Mouse (Mus musculus): ENCODE data around the gene Nnmt.
A peak's percentile ranks its signal among the peaks of the same experiment; 100 is the strongest.

Nnmt gene

DNA sequence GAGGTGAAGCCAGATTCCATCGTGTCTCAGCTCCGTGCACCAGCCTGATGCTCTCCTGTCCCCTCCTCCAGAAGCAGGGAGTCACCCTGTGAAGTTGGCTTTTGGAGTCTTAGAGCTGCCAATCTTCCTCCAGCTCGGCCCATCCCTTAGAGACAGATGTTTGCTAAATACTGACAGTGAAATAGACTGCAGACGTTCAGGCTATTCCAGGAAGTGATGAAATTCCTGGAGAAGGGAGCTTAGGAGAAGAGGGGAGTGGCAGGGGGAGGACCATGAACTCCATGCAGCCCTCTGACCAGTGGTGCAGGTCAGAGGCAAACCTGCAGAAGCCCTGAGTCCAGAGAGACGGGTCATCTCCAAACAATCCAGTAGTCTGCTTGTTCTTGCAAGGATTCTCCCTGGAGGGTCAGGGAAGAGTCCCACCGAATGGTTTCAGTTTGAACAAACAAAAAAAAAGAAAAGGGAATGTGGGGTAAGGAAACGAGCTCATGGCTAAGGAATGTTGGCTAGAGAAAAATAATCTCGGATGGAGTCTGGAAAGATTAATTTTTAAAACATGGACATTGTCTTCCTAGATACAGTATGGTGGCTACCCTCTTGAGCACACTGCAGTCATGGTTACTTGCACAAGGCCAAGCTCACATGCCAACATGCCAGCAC, at the start of gene Nnmt:
Nnmt (minus strand) TSS at position 215 of the 660 bp plus-strand sequence.
- no peak for DNase-seq

DNA sequence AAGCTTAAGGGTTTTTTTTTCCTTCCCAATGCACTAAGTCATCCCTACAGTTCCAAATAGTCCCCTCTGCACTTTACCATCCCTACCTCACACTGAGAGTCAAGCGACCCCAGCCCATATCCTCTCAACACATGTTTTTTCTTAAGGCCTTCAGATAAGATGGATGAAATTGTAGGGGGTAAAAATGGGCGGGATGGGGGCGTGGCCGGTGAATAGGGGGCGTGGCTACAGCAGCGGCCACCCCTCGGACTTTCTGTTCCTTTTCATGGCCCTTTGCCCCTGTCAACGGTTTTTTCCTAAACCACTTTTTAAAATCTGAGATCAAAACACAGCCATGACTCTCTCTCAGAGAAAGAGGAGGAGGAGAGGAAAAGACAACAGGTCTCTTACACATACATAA, 49.8 kb upstream of the Nnmt start:
- DNase-seq: peak in 1 of 2 experiments; percentile 10

DNA sequence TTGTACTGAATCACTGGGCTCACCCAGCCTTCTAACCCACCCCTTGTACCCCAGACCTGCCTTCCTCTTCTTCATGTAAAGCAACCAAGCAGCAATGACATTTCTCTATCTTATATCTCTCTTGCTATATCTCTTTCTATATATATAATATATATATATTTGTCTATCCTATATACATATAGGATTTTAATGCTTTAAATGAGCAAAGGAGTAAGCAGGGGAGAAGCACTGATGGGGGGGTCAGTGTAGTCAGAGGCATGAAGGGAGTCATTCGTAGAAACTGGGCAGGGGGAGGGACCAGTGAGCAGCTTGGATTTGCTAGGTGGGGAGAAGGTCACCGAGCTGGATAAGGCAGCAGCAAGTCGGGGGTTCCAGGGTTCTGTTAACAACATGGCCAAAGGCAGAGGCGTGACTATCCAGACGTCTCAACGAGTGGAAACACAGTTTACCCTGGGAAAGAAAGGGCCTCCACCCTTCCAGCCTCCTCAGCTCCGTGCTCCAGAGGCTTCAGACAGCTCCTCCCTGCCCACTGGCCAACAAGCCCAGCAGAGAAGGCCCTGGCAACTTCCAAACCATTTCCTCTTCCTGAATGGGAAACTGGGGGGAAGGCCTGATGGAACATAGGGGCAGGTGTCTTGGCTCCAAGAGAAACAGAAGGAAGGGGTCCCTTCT, 48.6 kb upstream of the Nnmt start:
- no peak for DNase-seq

DNA sequence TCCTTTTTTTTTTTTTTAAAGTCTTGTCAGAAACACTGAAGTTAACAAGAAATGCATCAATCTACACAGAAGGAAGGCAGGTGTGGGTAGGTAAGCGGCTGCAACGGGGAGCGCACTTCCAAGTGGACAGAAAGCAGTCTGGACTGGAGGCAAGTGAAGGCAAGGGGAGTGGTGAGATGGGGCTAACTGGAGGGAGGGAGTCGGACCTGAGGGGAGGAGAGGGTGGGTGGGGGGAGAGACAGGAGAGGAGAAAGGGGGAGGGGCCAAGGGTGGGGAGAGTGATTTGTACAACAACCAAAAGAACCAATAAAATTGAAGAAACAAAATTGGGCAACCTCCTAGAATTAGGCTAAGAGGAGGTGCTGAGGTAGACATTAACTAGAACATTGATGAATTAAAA, 47.1 kb upstream of the Nnmt start:
- no peak for DNase-seq

DNA sequence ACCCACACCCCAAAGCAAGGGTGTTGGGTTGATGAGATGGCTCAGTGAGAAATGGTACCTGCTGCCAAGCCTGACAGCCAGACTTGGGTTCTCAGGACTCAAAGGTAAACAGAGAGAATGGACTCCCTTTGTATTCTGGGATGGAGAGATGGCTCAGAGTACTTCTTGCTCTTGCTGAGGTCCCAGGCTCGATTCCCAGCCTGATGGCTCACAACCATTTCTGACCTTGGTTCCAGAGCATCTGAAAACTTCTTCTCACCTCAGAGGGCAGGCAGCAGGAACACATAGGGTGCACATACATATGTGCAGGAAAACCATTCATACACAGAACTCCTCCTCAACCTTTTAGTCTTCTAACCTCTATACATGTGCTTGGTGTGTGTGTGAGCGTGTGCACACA, 45.9 kb upstream of the Nnmt start:
- DNase-seq: no peak

DNA sequence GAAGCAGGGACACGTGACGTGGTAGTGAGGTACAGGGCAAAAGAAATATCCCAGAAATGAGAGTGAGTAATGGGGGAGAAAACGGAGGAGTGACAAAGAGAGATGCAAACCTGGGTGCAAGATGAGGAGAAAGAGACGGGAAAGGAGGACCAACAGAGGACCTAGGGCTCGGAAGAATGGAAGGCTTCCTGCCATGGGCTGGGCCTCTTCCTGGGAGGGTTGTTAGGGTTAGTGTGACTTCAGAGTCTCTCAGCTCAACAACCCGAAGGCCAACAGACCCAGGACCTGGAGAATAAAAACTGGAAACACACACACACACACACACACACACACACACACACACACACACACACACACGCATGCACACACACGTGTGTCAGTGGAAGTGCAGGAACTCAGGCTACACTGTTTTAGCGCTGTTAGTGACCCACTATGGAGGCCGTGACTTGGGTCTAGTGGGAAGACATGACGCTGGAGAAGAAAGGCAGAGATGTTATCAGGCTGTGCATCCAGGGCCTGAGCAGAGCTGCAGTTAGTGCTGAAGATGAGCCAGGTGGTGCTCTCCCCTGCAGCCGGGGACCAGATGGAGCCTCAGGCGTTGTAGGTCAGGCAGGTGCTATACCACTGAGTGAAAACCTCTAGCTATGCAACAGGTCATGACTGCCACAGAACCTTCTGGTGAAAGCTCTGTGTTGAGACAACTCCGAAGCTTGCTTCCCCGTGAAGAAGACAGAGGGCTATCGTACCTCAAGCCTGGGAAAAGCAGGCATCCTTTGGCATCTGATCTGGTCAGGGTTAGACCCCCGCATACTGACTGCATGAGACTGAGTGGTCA, 45.1 kb upstream of the Nnmt start:
- no peak for DNase-seq

DNA sequence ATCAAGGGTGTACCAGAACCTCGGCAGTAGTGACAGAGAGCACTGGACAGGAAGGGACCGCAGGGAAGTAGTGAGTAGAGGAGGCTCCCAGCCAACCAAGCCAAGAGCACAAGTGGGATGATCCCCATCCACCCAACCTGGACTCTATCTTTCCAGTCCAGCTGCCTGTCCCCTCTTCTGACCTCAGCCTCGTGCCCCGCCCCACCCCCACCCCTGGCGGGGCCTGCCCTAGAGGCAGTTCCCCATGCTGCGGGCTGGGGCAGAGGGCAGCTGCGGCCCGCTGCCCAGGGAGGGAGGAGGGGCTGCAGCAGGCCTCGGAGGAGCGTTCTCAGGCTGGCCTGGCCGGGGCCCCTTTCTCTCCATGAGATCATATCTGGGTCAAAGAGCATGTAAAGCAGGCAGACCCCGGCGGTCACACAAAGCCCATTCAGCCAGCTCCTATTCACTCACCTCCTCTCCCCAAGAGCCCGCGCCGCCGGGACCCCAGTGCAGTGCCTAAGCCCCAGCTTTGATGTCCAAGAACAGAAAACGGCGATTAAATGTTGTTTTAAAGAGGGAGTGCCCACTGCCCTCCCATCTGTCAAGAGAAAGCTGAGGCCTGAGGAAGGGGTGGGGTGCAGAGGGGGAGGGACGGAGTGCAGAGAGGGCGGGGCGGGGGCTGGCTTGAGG, 44.3 kb upstream of the Nnmt start:
- DNase-seq: no peak

DNA sequence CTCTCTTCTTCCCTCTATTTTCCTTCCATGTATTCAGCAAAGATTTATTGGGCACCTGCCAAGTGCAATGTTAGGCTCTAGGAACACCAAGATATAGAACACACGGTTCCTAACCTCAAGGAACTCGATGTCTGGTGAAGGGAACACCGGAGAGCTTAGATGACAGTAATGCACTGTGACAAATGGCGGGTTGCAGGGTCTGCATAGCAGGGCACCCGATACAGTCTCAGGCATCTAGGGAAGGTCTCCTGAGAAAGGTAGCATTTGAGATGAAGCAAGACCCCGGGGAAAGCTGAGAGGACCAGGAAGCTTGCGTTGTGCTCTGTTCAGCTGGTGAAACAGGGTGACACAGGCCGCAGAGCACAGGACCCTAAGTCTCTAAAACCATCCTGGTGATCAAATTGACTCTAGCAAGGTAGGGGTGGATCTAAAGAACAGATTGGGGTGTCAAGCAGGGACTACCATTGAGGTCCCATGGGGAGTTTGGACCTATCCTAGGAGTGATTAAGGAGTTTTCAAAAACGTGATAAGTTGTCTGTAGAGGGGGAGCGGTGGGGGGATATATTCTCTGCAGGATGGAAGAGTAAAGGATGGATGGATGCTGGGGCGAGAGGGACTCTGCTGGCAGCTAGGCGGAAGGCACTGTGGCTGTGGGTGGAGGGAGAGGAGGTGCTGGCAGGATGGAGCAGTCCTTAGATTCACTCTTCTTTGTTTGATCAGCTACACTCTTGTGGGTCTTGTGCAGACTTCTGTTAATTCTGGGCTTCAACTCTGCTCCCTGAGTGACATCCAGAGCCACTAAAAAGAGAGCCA, 43.5 kb upstream of the Nnmt start:
- DNase-seq: no peak

DNA sequence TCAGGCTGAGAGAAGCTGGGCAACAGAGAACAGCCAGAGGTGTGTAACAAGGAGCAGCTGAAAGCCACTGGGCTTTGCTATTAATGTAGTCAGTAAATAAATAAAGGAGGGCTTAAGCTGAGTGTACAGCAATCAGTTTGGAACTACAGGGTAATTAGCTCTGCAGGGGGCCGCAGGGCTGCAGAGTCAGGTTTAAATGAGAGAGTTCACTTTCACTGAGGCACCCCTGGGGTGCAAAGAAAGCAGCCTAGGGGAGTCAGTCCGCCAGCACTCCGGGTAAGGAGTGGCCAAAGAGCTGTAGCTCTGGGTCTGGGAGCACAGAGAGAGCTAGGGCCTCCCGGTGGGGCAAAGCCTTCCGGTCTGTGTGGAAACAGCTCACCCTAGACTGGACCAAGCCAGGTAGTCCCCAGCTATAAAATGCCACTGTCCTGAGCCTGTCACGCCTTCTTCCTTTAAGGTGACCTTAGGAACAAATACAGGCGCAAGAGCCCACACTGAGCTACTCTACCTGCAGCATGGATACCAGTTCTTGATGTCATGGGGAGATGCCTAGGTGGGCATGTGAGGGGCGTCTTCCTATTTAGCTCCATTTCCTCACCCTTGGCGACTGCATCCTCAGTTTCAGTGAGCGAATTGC, 42.8 kb upstream of the Nnmt start:
- no peak for DNase-seq

DNA sequence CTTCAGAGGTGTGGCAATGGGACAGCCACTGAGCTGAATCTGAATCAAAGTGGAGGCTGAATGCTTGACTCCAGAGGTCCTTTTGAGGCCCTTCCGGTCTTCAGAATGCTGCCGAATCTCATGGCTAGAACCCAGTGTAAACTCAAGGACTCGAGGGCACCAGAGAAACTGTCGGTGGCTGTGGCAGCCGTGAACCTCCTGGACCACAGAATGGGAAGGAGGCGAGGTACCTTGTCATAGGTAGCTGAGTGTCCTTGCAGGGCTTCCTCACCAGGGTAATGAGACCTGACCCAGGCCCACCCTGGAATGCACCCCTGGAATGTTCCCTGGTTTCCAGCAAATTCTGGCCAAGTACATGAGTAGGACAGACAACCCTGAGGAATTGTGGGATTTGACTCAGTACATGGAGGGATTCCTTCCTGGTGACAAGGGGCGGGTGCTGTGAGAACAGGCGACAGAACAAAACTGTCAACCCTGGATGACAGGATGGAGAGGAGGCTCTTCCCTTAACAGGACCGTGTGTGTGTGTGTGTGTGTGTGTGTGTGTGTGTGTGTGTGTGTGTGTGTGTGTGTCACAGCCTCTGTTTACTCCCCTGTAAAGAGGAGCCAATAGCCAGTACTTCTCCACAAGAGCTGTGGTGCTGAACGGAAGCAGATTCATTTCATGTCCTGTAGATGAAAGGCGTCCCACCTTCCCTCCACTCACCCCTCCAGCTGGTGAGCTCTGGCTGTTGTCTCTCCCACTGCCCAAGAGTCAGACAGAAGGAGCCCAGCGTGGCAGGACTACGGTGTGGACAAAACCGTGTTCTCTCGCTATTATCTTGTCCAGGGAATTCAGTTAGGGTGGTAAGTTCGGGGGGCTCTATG, 42.1 kb upstream of the Nnmt start:
- no peak for DNase-seq

DNA sequence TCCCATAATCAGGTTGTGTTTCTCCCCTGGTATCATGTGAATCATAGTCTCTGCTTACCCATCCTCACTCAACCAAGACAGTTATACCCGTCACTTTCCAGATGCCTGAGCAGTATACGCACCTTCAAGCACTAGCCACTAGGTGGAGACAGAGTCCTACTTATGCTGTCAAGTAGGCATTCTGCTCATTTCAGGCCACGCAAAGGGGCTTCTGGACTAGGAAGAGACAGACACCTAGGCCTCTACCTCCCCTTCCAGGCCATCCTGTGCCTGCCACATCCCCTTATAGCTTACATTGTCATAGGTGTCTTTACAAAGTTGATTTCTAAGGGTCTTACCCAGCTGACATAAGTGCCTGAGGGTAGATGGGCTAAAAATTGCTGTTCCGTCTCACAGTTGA, 41.3 kb upstream of the Nnmt start:
- peak; percentile 55 to 61 for DNase-seq

DNA sequence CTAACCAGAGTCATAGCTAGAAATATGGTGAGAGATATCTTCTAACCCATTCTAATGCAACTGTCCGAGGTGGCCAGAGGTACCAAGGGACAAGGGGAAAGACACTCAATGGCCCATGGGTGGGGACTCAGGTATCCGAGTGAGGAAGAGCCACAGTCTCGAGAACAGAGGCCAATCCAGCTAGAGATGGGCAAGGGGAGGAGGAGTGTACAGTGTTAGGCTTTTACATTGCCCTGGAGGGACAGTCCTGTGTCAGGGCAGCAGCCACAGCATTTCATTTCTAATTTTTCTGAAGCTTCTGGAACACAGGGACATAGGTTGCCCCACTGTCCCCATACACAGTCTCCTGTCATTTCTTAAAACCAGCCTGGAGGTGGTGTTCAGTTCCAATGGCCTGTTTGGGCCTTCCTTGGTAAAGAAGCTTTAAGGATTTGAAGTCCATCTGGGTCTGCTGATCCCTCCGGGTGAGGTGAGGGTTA, 40.7 kb upstream of the Nnmt start:
- DNase-seq: no peak

DNA sequence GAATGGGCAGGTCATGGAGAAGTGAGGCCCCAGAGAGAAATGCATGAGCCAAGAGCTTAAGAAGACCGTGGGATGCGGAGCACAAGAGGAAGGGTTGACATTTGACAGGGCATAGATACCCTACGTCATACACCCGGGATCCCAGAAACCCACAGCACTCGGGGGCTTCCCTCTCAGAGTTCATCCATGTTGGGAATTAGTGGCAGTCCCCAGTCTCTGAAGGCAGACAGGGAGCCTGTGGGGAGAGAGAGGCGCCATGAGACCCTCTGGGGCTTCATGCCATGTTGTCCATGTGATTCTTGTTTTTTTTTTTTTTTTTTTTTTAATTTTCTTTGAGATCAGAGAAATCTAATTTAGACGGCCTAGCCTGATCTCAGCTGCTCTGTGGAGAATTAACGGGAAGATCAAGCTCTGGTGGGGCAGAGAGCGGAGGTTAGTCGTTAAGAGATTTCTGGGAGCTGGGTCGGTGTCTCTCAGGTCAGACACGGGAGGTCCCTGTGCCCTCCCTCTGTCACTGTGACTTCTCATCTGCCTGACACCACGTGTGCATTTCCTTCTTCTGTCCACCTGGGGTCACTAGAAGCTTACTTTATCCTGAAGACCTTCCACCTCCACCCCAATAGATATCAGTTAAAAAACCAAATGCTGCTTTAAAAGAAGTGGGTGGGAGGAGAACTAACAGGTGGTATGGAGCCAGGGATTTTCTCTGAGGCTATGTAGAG, 40.1 kb upstream of the Nnmt start:
- peak in 1 of 2 experiments; percentile 10 for DNase-seq

DNA sequence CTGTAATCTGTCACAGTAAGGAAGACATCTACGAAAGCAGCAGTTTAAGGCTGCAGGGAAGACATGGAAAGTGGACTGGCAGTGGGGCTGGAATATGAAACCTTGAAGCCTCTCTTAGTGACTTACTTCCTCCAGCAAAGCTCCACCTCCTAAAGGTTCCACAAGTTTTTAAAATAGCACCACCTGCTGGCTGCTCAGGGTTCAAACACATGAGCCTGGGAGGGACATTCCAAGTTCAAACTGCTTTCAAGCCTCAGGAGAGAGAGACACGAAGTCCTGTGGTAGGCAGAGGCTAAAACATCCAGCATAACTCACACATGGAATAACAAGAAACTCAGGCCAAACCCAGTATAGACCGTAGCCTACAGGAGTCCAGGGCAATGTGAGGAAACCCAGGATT, 39.4 kb upstream of the Nnmt start:
- DNase-seq: no peak

DNA sequence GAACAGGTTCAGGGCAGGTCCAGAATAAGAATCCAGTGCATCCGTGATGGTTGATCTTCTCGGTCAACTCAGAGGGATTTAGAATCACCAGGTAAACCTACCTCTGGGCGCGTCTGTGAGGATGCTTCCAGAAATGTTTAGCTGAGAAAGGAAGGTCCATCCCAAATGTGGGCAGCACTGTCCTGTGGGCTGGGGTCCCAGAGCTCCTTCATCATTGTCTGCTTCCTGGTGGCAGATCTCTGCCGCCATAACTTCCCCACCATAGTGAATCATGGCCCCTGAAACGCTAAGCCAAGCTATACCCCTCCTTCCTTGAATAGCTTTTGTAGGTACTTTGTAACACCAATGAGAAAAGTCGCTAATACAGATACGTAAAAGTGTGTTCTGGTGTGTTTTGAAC, 36.7 kb upstream of the Nnmt start:
- DNase-seq: no peak

DNA sequence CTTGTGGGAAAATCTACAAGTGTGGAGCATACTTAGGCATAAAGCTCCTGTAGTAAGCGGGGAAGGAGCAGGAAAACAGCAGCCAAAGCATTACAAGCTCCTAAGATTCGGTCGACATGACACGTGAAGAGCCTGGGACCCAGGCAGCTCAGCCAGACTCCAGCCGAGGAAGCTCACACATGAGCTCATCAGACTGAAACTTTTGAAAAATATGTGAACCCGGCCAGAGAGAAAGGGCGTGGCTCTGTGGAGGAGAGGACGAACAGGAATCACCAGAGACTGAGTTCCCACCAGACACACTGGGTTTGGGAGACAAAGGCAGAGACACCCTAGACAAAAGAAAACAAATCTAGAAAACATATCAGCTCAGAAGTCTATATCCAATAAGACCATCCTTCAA, 35.9 kb upstream of the Nnmt start:
- no peak for DNase-seq

DNA sequence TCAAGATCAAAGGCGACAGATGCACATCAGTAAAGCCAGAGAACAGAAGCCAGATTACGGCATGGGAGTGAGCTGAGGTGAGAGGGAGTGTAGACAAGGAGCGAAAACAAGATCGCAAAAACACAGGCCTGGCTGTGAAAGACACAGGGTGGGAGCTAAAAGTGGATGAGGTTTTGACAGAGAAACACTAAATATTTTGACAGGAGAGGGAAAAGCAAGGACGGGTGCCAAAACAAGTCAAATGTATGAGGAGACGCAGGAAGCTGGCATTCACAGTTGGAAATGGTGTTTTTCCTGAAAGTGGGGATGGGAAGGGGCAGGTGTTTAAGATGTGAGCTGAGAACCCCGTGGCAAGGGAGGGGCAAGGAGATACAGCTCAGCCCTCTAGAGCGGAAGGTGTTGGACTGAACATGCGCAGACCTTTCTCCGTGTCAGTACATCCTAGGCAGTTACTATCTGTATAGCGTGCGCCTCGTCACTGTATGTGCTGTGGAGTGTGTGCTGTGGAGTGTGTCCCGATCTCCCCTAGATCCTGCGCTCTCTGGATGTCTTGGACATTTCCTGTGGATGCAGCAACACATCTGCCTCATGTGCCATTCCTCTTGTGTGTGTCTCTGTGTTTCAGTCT, 33.3 kb upstream of the Nnmt start:
- no peak for DNase-seq

DNA sequence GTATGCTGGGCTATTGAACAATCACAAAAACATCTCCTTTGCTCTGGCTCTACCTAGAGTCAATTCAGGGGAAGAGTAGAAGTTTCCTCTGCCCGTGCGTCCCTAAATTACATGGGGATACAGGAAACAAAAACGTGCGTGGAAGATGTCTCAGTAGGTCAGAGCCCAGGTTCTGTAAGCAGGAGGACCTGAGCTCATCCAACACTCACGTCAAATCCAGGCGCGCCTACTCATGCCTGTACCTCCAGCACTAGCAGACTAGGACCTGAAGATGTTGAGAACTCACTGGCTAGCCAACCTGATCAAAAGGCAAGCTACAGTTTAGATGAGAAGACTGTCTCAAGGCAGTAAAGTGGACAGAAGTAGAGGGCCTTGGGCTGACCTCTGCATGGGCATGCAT, 32.2 kb upstream of the Nnmt start:
- DNase-seq: no peak

DNA sequence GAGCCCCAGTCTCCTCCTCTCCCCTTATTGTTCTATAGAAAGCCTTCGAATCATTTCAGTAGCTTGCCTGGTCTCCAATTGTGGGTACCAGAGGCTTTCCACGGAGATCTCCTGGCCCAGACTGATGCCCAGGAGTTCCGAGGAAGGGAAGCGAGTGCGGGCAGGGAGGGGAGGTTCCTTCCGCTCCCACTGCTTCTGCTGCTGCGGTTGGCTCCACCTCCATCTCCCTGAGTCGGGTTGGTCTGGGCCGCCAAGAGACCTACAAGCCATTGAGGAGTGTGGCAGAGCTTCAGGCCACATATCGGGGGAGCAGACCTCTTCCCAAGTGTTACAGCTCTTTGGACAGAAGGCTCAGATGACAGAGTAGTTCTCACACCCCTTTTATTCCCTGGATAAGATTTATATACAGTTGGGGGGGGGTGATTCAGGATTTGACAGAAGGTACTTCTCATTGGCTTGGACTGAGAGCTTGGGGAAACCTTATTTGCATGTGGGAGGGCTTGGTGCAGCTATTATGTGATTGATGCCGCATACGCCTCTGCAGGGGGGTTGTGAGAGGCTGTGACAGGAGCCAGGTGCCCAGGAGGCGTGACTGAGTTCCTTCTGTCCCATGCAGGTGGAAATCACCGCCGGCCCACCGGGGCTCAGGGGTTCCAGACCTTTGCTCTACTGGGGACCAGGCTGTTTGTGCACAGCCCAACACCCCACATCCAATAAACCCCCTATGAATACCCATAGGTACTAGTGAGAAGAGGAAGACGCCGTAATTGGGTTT, 30.8 kb upstream of the Nnmt start:
- no peak for DNase-seq

Data from B cell, adult 2 months (primary cell).